Mouse (Mus musculus): ENCODE data around the gene Dmrtb1. TPM values are rescaled to one million over a fixed set of nuclear protein-coding genes. Genes with fewer than 3 reads are reported as not detected.
A peak's percentile ranks its signal among the peaks of the same experiment; 100 is the strongest.

Gene Dmrtb1
- polyA plus RNA-seq, 1 experiment from 2014 or later, result 10.9 TPM

- Histone ChIP-seq H3K4me1 (ENCODE audit: control insufficient read depth, insufficient read depth, low read depth, low read length) (peaks cover 6% of the 10 kb centered on the region), H3K27ac (ENCODE audit: low read depth, low read length) (no peak overlapping the region), H3K4me3 (ENCODE audit: low read length) (no peak overlapping the region), H3K9ac (ENCODE audit: low read depth, low read length) (no peak overlapping the region), H3K36me3 (ENCODE audit: control insufficient read depth, insufficient read depth, low read length) (no peaks in the 10 kb centered on the region), H3K9me3 (ENCODE audit: control insufficient read depth, low read length) (no peaks in the 10 kb centered on the region), H3K27me3 (replicated peaks; ENCODE audit: control insufficient read depth, insufficient read depth, low read length) (no peaks in the 10 kb centered on the region), H3K4me2 (ENCODE audit: low read length) (no peak overlapping the region)
- no peak for ATAC-seq
- 53% methylated on average over 5 of the region's 5 CpGs for WGBS
Measured at GRCm38 (mm10) chr4:107670731-107671130, 13.3 kb downstream of the Dmrtb1 start.

- Histone ChIP-seq H3K27ac (ENCODE audit: low read depth, low read length) (no peak overlapping the region), H3K4me1 (ENCODE audit: control insufficient read depth, insufficient read depth, low read depth, low read length) (peaks cover 2% of the 10 kb centered on the region), H3K27me3 (replicated peaks; ENCODE audit: control insufficient read depth, insufficient read depth, low read length) (no peaks in the 10 kb centered on the region), H3K9ac (ENCODE audit: low read depth, low read length) (no peak overlapping the region), H3K4me3 (ENCODE audit: low read length) (no peak overlapping the region), H3K9me3 (ENCODE audit: control insufficient read depth, low read length) (no peaks in the 10 kb centered on the region), H3K4me2 (ENCODE audit: low read length) (no peak overlapping the region), H3K36me3 (ENCODE audit: control insufficient read depth, insufficient read depth, low read length) (no peaks in the 10 kb centered on the region)
- WGBS, result 95% methylated on average over 2 of the region's 2 CpGs
- ATAC-seq, result no peak
Measured at GRCm38 (mm10) chr4:107668514-107668913, 15.5 kb downstream of the Dmrtb1 start.

- H3K9ac ChIP-seq (ENCODE audit: low read depth, low read length), result no peak overlapping the region
- no peak overlapping the region for H3K27ac ChIP-seq (ENCODE audit: low read depth, low read length)
- no peaks in the 10 kb centered on the region for H3K36me3 ChIP-seq (ENCODE audit: control insufficient read depth, insufficient read depth, low read length)
- 62% methylated on average over 11 of the region's 11 CpGs for WGBS
- ATAC-seq, result peak; percentile 79
- H3K4me3 ChIP-seq (ENCODE audit: low read length), result no peak overlapping the region
- H3K9me3 ChIP-seq (ENCODE audit: control insufficient read depth, low read length), result no peaks in the 10 kb centered on the region
- no peak overlapping the region for H3K4me2 ChIP-seq (ENCODE audit: low read length)
- H3K27me3 ChIP-seq (replicated peaks; ENCODE audit: control insufficient read depth, insufficient read depth, low read length), result no peaks in the 10 kb centered on the region
- H3K4me1 ChIP-seq (ENCODE audit: control insufficient read depth, insufficient read depth, low read depth, low read length), result no peaks in the 10 kb centered on the region; the same call in 1 of the 2 replicates
Measured at GRCm38 (mm10) chr4:107660649-107661048, 23.4 kb downstream of the Dmrtb1 start.

- no peak overlapping the region for H3K27ac ChIP-seq (ENCODE audit: low read depth, low read length)
- no peaks in the 10 kb centered on the region for H3K36me3 ChIP-seq (ENCODE audit: control insufficient read depth, insufficient read depth, low read length)
- no peak overlapping the region for H3K9ac ChIP-seq (ENCODE audit: low read depth, low read length)
- peaks cover 9% of the 10 kb centered on the region for H3K4me1 ChIP-seq (ENCODE audit: control insufficient read depth, insufficient read depth, low read depth, low read length)
- 59% methylated on average over 5 of the region's 5 CpGs for WGBS
- H3K9me3 ChIP-seq (ENCODE audit: control insufficient read depth, low read length), result no peaks in the 10 kb centered on the region
- no peak overlapping the region for H3K4me2 ChIP-seq (ENCODE audit: low read length)
- H3K4me3 ChIP-seq (ENCODE audit: low read length), result no peak overlapping the region
- no peaks in the 10 kb centered on the region for H3K27me3 ChIP-seq (replicated peaks; ENCODE audit: control insufficient read depth, insufficient read depth, low read length)
- ATAC-seq, result no peak; the same call in 1 of the 2 replicates
Measured at GRCm38 (mm10) chr4:107653280-107653643, 30.8 kb downstream of the Dmrtb1 start.

GRCm38 (mm10) chr4:107652598-107653279 is 31.3 kb downstream of the Dmrtb1 start:
- H3K27ac ChIP-seq (ENCODE audit: low read depth, low read length), result no peak overlapping the region
- H3K36me3 ChIP-seq (ENCODE audit: control insufficient read depth, insufficient read depth, low read length), result no peaks in the 10 kb centered on the region
- no peak overlapping the region for H3K9ac ChIP-seq (ENCODE audit: low read depth, low read length)
- H3K4me1 ChIP-seq (ENCODE audit: control insufficient read depth, insufficient read depth, low read depth, low read length), result peaks cover 9% of the 10 kb centered on the region
- no peaks in the 10 kb centered on the region for H3K27me3 ChIP-seq (replicated peaks; ENCODE audit: control insufficient read depth, insufficient read depth, low read length)
- no peaks in the 10 kb centered on the region for H3K9me3 ChIP-seq (ENCODE audit: control insufficient read depth, low read length)
- WGBS, result 13% methylated on average over 7 of the region's 7 CpGs
- no peak overlapping the region for H3K4me2 ChIP-seq (ENCODE audit: low read length)
- no peak overlapping the region for H3K4me3 ChIP-seq (ENCODE audit: low read length)
- peak; percentile 94 for ATAC-seq

GRCm38 (mm10) chr4:107651021-107651496 is 33.0 kb downstream of the Dmrtb1 start:
- 11% methylated on average over 12 of the region's 12 CpGs for WGBS
- Histone ChIP-seq H3K27me3 (replicated peaks; ENCODE audit: control insufficient read depth, insufficient read depth, low read length) (no peaks in the 10 kb centered on the region), H3K4me1 (ENCODE audit: control insufficient read depth, insufficient read depth, low read depth, low read length) (peaks cover 9% of the 10 kb centered on the region), H3K36me3 (ENCODE audit: control insufficient read depth, insufficient read depth, low read length) (no peaks in the 10 kb centered on the region), H3K9ac (ENCODE audit: low read depth, low read length) (no peak overlapping the region), H3K9me3 (ENCODE audit: control insufficient read depth, low read length) (no peaks in the 10 kb centered on the region), H3K4me2 (ENCODE audit: low read length) (peak overlapping the region; percentile 25), H3K27ac (ENCODE audit: low read depth, low read length) (no peak overlapping the region), H3K4me3 (ENCODE audit: low read length) (no peak overlapping the region)
- peak; percentile 44; the same call in 1 of the 2 replicates for ATAC-seq

- peaks cover 9% of the 10 kb centered on the region for H3K4me1 ChIP-seq (ENCODE audit: control insufficient read depth, insufficient read depth, low read depth, low read length)
- H3K27me3 ChIP-seq (replicated peaks; ENCODE audit: control insufficient read depth, insufficient read depth, low read length), result no peaks in the 10 kb centered on the region
- 68% methylated on average over 5 of the region's 5 CpGs for WGBS
- H3K9me3 ChIP-seq (ENCODE audit: control insufficient read depth, low read length), result no peaks in the 10 kb centered on the region
- no peak overlapping the region for H3K27ac ChIP-seq (ENCODE audit: low read depth, low read length)
- no peak for ATAC-seq
- H3K36me3 ChIP-seq (ENCODE audit: control insufficient read depth, insufficient read depth, low read length), result no peaks in the 10 kb centered on the region
- H3K9ac ChIP-seq (ENCODE audit: low read depth, low read length), result no peak overlapping the region
- H3K4me2 ChIP-seq (ENCODE audit: low read length), result no peak overlapping the region
- no peak overlapping the region for H3K4me3 ChIP-seq (ENCODE audit: low read length)
Measured at GRCm38 (mm10) chr4:107648959-107649485, 35.0 kb downstream of the Dmrtb1 start.

- H3K9me3 ChIP-seq (ENCODE audit: control insufficient read depth, low read length), result no peaks in the 10 kb centered on the region
- ATAC-seq, result no peak
- 71% methylated on average over 4 of the region's 4 CpGs for WGBS
Measured at GRCm38 (mm10) chr4:107641624-107642023, 42.4 kb downstream of the Dmrtb1 start.

GRCm38 (mm10) chr4:107638303-107638702 is 45.7 kb downstream of the Dmrtb1 start:
- Histone ChIP-seq H3K36me3 (ENCODE audit: control insufficient read depth, insufficient read depth, low read length) (no peaks in the 10 kb centered on the region), H3K27ac (ENCODE audit: low read depth, low read length) (no peak overlapping the region), H3K9ac (ENCODE audit: low read depth, low read length) (no peak overlapping the region), H3K9me3 (ENCODE audit: control insufficient read depth, low read length) (no peaks in the 10 kb centered on the region), H3K27me3 (replicated peaks; ENCODE audit: control insufficient read depth, insufficient read depth, low read length) (no peaks in the 10 kb centered on the region), H3K4me2 (ENCODE audit: low read length) (no peak overlapping the region), H3K4me1 (ENCODE audit: control insufficient read depth, insufficient read depth, low read depth, low read length) (no peaks in the 10 kb centered on the region), H3K4me3 (ENCODE audit: low read length) (no peak overlapping the region)
- WGBS, result 57% methylated on average over 10 of the region's 10 CpGs
- 0 out of 2 replicates have a peak, but pooled peaks have one; percentile 35 for ATAC-seq

More at GRCm38 (mm10) chr4:107641624-107642023, 42.4 kb downstream of the Dmrtb1 start:
- H3K4me3 ChIP-seq (ENCODE audit: low read length), result no peak overlapping the region
- no peaks in the 10 kb centered on the region for H3K27me3 ChIP-seq (replicated peaks; ENCODE audit: control insufficient read depth, insufficient read depth, low read length)
- H3K27ac ChIP-seq (ENCODE audit: low read depth, low read length), result no peak overlapping the region
- H3K4me2 ChIP-seq (ENCODE audit: low read length), result no peak overlapping the region
- no peak overlapping the region for H3K9ac ChIP-seq (ENCODE audit: low read depth, low read length)
- no peaks in the 10 kb centered on the region for H3K4me1 ChIP-seq (ENCODE audit: control insufficient read depth, insufficient read depth, low read depth, low read length)
- H3K36me3 ChIP-seq (ENCODE audit: control insufficient read depth, insufficient read depth, low read length), result no peaks in the 10 kb centered on the region
